Mouse (Mus musculus) c-Kit-positive CD71-negative TER-119-negative erythroid progenitor cells, embryonic 14.5 days (primary cell): ENCODE data around the gene Pycard.
"Not testable (repeated sequence)": the region's sequence is repeated elsewhere in the genome, so short reads cannot be mapped to it uniquely, and the experiment has no call there.

ENCODE experiments used
- DNase-seq: peaks from one replicate; pipeline ENCODE4 v3.0.0-alpha.2; 2013; ENCODE audit warnings: low read depth

Pycard gene

DNA sequence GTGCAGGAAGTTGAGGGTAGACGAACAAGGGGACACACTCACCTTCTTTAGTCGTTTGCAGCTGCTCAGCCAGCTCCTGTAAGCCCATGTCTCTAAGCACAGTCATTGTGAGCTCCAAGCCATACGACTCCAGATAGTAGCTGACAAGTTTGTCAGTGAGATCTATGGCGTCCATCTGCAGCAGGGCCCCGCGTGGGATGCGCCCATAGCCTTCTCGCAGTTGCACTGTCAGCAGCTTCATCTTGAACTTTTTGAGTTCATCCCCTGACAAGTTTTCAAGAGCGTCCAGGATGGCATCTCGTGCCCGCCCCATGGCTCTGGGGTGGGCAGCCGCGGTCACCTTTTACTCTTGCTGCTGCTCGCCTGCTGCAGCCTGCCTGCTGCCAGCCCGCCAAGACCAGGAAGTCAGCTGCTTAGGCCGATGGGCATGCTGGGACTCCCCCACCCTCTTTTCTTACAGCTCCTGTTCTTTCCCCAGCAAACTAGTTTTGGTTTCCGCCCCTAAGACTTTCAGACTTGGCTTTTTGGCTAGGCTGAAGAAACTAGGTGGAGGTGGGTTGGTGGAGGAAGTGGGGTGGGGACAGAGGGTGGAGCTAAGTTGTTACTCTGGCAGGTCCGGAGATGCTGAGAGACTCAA, at the start of gene Pycard:
Pycard (minus strand) TSS at position 527 of the 637 bp plus-strand sequence.
- DNase-seq, result peak; percentile 39

DNA sequence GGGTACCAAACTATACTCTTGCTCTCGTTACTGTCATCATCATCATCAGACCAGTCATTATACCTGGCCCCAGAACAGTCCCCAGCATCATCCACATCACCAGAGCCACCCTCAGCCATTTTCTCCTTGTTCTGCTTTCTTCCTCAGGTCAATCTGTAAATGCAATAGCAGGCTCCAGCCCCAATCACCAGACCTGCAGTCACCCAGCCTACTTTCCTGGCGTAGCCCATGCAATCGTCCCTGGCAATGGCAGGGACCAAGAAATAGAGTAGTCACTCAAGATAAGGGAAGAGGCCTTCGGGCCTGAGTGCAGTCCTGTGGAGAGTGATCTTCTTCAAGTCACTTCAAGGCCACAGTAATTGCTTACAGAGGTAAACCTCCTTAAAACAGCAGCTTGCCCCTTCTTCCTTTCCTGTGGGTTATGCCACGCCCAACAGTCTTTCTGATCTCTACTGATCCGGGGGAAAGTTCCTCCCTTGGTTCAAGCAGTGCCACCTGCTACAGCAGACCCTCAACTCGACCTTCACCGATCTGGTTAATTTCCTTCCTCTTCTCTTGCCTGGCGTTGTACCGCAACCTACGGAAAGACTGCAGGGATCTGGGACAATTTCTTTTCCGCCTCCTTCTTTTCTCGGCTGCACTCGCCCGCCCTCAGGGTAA, 48.6 kb upstream of the Pycard start:
- DNase-seq, result not testable (repeated sequence)

DNA sequence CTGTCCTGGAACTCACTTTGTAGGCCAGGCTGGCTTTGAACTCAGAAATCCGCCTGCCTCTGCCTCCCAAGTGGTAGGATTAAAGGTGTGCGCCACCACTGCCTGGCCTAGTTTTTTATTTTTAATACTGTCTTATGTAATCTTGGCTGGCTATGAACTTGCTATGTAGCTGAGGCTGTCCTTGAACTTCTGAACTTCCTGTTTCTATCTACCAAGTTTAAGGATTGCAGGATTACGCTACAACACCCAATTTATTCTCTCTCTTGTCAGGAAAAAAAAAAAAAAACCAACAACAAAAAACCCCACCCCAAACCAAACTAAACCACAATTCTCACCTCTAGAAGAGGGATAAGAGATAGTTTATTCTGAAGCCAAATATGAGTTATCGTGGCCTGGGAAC, 39.9 kb upstream of the Pycard start:
- no peak for DNase-seq

DNA sequence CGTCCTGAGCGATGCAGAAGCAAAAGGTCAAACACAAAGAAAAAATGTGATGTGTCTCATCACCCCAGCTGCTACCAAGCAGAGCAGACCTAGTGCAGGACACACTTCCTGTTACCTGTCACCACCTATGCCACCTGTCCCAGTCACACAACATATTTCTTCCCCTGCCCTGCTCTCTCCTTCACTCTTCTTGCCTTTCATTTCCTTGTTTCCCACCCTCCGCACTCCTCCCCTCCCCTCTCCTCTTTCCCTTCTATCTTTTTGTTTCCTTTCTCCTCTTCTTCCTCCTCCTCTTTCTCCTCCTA, 39.3 kb upstream of the Pycard start:
- no peak for DNase-seq

DNA sequence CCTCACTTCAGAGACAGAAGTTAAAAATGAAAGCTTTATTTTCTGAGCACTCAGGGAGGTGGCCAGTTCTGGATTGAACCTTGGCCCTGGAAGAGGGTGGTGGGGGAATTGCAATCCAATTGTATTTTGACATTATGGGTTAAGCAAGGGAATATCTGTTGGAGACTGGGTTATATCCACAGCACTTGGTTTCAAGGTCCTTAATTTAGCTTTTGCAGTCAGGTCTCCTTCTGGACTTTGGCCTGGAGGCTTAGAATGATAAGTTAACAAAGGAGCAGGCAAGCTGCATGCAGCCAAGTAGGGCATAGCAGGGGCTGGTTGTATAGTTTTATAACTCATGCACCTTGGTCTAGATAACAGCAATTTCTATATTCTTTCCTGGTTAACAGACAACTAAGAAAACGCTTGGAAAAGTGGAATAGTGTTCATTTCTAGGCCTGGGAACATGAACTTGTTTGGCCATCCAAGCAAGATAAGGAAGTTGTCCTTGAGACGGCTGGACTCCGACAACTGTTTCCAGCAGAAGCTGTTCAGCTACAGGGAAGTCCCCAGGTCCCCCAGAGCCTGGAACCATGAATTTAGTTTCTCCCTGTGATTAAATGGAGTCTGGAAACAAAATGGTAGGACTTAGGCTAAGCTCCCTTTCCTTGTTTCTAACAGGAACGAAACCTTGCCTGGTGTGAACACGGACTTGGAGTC, 38.8 kb upstream of the Pycard start:
- DNase-seq, result no peak

DNA sequence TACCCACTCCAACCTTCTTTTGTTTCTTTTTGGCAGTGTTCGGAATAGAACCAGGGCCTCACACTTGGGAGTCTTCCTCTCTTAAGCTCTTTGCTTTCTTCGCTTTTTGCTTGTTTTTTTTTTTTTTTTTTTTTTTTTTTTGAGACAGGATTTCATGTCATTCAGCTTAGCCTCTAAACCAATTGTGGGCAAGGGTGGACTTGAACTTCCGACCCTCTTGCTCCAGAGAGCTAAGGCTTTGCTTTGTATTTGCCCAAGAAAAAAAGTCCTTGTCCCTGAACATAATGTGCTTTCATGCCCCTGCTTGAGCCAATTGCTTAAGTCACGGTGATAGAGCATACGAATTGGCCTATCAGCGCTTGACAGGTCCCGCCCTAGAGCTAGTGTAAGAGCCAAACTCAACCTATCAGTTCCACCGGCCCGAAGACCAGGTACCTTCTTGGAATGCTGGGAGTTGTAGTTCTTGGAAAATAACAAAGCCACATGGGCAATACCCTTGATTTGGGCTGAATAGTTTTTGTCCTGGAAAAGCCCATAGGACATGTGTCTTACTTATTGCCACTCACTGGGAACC, 37.8 kb upstream of the Pycard start:
- no peak for DNase-seq

DNA sequence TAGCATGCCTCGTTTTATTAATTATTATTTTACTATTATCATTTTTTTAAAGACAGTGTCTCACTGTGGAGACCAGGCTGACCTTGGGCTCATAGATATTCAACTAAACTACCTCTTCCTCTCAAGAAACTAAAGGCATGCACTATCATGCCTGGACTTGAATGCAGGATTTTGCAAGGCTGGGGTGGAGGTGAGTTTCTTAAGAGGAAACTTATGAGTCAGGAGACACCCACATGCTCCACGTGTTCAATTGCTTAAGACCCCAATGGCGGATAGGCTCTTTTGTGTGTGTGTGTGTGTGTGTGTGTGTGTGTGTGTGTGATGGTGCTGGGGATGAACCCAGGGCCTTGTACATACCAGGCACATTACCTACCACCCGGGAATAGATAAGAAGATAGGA, 31.7 kb upstream of the Pycard start:
- no peak for DNase-seq

DNA sequence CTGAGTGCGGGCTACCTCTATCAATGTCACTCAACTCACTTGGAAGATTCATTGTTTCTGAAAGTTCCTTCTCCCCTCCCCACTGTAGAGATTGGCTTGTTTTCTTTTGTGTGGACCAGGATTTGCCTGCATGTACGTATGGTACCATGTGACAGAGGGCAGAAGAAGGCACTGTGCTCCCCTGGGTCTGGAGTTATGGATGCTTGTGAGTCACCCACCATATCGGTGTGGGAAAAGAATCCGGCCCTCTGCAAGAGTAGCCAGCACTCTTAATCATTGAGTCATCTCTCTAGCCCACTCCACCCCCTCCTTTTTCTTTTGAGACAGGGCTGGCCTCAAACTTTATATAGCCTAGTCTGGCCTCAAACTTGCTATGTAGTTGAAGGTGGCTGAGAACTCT, 31.3 kb upstream of the Pycard start:
- no peak for DNase-seq

DNA sequence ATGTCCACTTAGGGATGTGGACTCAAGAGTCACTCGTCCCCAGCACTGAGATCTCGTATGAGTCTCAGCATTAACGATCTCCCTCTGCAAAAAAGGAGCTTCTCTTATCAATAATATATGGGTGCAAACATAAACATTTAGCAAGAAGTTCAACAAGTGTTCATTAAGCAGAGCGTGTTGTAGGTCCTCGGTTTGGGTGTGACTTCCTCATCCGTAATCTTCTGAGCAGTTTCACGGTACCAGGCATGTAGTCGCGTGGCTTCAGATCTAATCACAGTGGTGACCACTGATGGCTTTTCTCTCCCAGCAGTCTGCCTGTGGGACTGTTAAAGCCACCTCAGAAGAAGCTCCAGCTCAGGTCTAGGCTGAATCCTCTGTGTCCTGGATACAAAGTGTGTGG, 30.7 kb upstream of the Pycard start:
- DNase-seq, result no peak

DNA sequence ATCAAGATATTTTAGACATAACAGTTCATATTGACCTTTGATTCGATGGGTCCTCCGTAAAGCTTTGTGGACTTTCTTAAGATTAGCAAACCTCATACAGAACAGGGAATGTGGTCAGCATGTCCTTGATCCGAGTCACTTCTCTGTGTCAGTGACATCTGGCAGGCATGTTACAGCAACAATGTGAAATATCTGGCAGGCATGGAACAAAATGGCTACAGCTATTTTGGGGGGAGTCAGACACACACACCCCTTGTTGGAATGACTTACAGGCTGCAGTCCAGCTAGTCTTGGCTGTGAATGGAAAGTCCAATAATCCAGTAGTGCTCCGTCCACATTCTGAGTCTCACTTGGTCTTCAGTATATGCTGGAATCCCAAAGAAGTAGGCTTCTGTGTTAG, 29.9 kb upstream of the Pycard start:
- no peak for DNase-seq

DNA sequence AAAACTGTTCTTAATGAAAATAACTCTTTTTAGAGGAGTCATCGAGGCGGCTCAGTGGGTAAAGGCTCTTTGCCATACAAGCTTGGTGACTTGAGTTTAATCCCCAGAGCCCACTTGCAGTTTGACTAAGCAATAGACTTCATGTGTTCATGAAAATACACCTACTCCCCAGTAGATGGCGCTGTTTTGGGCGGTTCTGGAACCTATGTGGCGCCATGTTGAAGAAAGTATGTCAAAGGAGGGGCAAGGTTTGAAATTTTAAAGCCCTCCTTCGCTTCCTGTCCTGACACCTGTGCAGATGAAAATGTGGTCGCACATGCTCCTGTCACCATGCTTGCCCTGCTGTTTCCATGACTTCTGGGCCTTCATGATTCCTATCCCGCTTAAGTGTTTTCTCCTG, 29.3 kb upstream of the Pycard start:
- DNase-seq, result no peak

DNA sequence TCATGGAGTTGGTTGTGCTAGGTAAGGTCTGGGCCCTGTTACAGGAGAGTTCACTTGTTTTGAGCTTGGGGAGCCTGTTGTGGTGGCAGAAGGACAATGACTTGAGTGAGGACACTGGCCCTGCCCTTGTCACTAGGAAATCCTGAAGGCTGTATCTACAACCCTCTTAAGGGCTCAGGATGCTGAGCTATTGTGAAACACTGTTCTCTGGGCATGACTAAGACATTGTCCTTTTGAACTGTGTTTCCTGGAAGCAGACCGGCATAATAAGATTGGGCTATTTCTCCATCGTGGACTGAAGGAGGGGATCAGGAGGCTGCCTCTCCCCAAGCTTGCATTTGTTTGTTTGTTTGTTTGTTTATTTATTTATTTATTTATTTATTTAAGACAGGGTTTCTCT, 25.5 kb upstream of the Pycard start:
- no peak for DNase-seq

DNA sequence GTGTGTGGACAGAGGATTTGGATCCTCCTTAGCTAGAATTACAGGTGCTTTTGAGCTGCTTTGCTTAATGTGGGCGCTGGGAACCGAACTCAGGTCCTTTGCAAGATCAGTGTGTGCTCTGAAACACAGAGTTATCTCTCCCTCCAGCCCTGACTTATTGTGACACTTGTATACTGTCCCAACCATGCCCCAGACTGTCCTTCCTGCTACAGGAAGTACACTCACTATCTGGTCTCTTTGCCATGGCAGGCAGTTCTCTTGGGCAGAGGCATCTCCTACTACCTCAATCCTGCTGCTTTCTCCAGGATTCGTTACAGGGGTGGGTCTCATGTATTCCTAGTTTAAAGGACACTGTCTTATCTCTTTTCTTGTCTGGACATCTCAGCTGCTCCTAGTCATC, 24.6 kb upstream of the Pycard start:
- no peak for DNase-seq

DNA sequence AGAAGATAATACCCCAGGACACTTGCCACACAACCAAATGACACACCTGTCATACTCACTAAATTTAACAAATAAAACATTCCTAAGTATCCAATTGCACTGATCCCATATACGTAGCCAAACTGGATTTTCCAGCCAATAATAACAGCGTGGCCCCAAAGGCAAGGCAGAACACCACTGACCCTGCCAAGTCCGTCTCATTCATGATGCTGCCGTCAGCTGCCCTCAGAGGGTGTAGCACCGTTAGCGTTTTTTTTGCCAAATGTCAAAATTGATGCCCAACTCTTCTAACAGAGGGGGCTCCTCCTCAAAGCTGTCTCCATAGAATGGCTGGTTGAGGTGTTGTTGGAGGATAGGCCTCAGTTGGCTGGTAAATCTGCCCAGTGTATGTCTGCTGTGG, 23.0 kb upstream of the Pycard start:
- no peak for DNase-seq

DNA sequence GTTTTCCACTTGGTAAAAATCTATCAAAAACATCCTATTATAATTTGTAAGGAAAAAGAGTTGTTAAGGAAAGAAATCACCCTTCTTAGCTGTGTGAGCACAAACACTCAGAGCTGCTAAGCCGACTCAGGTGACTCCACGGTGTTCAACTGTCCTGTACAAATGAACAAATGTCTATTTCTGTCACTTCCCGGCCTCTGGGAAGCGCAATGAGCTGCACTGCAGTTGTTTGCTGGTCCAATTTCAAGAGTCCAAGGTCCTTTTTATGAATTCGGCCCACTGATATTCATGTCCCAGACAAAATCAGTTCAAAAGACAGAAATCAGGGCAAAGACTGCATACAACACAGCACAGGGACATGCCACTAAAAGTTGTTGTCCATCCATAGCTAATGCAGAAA, 22.5 kb upstream of the Pycard start:
- not testable (repeated sequence) for DNase-seq

DNA sequence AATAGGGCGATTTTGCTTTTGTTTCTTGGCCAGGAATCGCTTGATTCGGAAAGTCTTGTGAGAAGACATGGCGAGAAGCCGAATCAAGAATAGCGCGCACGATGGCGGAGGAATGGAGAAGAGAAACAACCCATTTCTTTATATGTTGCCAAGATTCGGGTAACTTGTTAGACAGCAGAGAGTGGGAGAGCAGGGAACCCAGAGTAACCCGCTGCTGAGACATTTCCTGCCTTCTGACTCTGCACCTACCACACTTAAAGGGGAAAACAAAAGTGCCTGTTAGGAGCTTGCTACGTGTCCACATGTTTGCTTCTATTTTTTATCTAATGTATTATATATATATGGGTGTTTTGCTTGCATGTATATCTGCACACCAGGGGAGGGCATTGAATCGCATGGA, 19.4 kb upstream of the Pycard start:
- DNase-seq, result no peak

DNA sequence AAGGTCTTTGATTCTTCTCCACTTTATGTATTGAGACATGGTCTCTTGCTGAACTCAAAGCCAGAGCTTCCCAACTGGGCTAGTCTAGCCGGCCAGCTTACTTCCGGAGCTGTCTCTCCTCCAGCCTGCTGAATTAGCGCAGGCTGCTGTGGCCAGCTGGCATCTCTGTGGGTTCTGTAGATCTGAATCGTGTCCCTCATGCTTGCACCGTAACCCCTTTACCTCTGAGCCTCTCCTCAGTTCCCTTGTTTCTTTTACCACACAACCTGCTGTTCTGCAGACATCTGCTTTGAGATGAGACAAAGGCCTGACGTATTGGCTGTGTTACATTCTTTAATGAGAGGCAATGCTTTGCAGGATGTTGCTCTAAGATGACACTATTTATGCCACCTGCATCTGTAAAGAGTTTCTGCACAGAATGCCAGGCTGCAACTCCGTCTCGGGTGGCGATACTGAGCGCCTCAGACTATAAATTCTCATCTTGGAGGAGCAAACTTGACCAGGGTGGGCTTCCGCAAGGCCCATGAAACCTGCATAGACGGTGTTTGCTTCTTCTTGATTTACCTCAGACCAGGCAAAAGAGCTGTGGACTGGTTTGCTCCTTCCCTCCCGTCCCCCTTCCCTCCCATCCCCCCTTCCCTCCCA, 18.6 kb upstream of the Pycard start:
- DNase-seq, result no peak

DNA sequence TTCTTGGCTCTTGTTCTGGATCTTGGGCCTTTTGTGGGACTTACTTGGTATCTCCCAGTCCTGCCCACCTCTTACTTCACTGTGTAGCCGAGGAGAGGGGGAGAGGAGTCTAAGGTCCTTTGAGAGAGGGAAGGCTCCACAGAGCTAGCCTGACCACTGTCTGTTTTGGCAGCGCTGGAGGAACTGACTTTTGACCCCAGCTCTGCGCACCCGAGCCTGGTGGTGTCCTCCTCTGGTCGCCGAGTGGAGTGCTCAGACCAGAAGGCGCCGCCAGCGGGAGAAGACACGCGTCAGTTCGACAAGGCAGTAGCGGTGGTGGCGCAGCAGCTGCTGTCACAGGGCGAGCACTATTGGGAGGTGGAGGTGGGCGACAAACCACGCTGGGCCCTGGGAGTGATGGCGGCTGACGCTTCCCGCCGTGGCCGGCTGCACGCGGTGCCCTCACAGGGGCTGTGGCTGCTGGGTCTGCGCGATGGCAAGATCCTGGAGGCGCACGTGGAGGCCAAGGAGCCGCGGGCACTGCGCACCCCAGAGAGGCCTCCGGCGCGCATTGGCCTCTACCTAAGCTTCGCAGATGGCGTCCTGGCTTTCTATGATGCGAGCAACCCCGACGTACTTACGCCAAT, 16.2 kb upstream of the Pycard start:
- DNase-seq, result no peak

DNA sequence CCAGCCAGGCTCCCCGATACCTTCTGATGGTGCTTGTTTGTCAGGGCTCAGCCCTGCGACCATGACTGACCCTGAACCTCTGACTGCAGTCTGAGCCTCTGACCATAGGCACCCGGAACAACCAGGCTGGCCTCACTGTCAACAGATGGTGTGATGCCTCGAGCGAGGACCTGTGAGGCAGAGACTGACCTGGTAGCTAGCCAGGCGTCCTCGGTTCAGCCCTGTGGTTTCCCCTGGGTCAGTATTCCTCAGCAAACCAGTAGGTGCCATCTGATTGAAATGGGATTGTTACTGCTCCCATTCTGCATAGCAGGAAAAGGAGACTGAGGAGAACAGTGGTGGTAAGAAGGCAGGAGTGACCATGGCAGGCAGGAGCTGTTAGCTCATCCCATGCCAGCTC, 12.5 kb upstream of the Pycard start:
- no peak for DNase-seq

DNA sequence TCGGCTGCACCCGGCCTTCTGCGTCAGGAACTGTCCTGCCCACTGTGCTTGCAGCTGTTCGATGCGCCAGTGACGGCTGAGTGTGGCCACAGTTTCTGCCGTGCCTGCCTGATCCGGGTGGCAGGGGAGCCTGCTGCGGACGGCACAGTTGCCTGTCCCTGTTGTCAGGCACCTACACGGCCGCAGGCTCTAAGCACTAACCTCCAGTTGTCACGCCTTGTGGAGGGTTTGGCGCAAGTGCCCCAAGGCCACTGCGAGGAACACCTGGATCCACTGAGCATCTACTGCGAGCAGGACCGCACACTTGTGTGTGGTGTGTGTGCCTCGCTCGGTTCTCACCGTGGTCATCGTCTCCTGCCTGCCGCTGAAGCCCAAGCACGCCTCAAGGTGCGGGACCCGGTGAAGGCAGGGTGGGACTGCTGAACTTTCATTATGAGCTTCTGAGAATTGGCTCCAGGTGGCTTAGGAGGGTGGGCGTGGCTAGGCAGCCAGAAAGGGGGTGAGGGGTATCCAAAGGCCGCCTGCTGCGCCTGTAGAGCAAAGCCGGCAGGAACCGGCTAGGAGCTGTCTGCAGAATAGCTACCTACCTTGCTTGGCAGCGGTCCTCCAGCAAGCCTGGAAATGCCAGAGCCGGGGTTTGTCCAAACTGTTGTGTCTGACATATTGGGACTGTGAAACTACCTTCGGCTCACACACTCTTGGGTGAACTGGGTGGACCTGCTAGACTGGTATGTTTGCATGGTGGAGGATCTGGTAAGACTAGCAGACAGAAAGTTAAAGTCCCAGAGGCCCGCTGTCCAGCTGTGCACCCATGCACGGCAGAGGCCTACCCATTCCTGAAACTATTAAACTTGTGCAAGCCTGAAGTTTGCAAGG, 11.1 kb upstream of the Pycard start:
- DNase-seq, result no peak

DNA sequence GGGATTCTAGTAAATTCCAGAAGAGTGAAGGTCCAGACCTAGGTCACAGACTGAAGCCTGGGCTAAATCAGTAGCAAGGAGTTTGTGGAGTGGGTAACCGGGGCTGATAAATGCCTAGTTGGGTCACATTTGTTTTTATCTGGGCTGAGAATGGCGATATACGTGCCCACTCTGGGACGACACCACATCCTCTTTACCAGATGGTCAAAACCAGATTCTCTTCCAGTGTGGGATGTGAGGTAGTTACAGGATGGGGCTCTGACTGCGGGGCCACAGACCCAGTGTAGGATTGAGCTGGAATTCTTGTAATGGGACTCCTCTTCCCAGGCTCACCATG, 10.5 kb upstream of the Pycard start:
- DNase-seq, result no peak

DNA sequence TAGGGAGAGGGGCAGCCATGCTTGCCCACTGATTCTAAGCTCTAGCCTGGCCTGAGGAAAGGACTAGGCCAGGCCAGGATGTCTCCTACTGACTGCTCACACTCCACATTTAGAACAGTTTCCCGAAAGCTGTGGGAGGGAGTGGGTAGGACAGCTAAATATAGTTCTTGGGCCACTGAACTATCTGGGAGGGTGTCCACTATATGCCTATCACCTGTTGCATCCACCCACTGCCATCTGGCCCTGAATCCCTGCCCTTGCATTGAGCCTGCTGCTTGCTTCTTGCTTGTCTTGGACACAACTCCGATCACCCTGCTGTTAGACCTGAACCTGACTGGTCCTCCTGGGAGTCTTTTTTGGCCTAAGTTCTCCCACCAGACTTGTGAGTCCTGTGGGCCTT, 10.0 kb upstream of the Pycard start, which contains the start of gene Trim72:
Trim72 (plus strand) TSS at position 262 of the 400 bp plus-strand sequence.
- DNase-seq, result no peak
